Mouse (Mus musculus) ES-Bruce4 (cell line): ENCODE measurements around the gene Tomm40l.

ENCODE experiments used
- CTCF ChIP-seq: IDR thresholded peaks from one replicate; pipeline ENCODE4 v1.8.1; 2011; ENCODE audit warnings: low read depth, low read length
- EP300 ChIP-seq: IDR thresholded peaks from 2 replicates; pipeline ENCODE4 v1.6.1; 2011; ENCODE audit warnings: low read depth, low read length; ENCODE audit not compliant: insufficient read depth
- POLR2A ChIP-seq: IDR thresholded peaks from one replicate; pipeline ENCODE4 v1.8.1; 2011; ENCODE audit warnings: low read length; ENCODE audit not compliant: insufficient read depth

- no peak for TF ChIP-seq CTCF
- TF ChIP-seq POLR2A, result no peak
- no peak for TF ChIP-seq EP300
Measured at GRCm38 (mm10) chr1:171190832-171191231, 31.5 kb downstream of the Tomm40l start.
